14 mouse cellular contexts compared by ENCODE assay signal in genomic region chr19:23353161-23353560, GRCm38 (mm10).
DNase-seq lines count a peak whose midpoint lies in the region; ATAC-seq and TF ChIP-seq lines count a peak whose summit lies in the region.
"Had no signal": no experiment of that assay in that cellular context is flagged by ENCODE, and none has a peak within 500 bp of the region (broad histone marks: within the 10 kb centered on the region; RNA-seq: fewer than 3 reads in every experiment).

No protein-coding gene starts in this region.

- peaks cover 12% of the 10 kb centered on the region for H3K4me1 ChIP-seq in embryonic facial prominence, embryonic 13.5 days
- peaks cover 9% of the 10 kb centered on the region; the same call in 1 of the 2 replicates for H3K4me1 ChIP-seq in embryonic facial prominence, embryonic 10.5 days
- peaks cover 5% of the 10 kb centered on the region for H3K4me1 ChIP-seq in kidney, adult 2 months (ENCODE audit: control insufficient read depth, insufficient read depth, low read length)
- H3K4me1 ChIP-seq in liver, embryonic 11.5 days (replicated peaks; ENCODE audit: control insufficient read depth, insufficient read depth, low read length), result peaks cover 12% of the 10 kb centered on the region
- H3K4me1 ChIP-seq in hindbrain, embryonic 10.5 days (replicated peaks), result no peaks in the 10 kb centered on the region
- H3K4me1 ChIP-seq: hindbrain, embryonic 15.5 days; midbrain, embryonic 13.5 days had no signal

- no peak for DNase-seq in embryonic facial prominence, embryonic 10.5 days (ENCODE audit: low spot score)
- no peak for DNase-seq in kidney, adult 2 months
- DNase-seq in kidney, adult 18-20 months, result no peak
- DNase-seq in 416B (ENCODE audit: low read depth), result peak; percentile 99
- DNase-seq in liver, embryonic 11.5 days (ENCODE audit: low spot score), result no peak
- DNase-seq in urinary bladder, postnatal 4 days (ENCODE audit: low spot score in 2 of 2), result no peak
- no peak for DNase-seq in hindbrain, embryonic 10.5 days (ENCODE audit: low spot score)
- DNase-seq: cerebellum, adult 8-10 months; gastrocnemius, postnatal 10 days; left cerebral cortex, postnatal 4 days; thymus, adult 18-20 months had no signal

- H3K4me2 ChIP-seq in embryonic facial prominence, embryonic 13.5 days, result no peak overlapping the region
- peak overlapping the region; percentile 14; the same call in 1 of the 2 replicates for H3K4me2 ChIP-seq in liver, embryonic 11.5 days
- H3K4me2 ChIP-seq: hindbrain, embryonic 15.5 days; midbrain, embryonic 13.5 days had no signal

- TF ChIP-seq CTCF in kidney, adult 2 months (conservative IDR thresholded peaks at IDR 0.05; ENCODE audit: insufficient read depth, insufficient read length, low read depth, low read length), result no peak

- 78% methylated on average over 8 of the region's 8 CpGs for WGBS in embryonic facial prominence, embryonic 13.5 days
- WGBS in embryonic facial prominence, embryonic 10.5 days, result 80% methylated on average over 8 of the region's 8 CpGs
- 74% methylated on average over 8 of the region's 8 CpGs for WGBS in kidney, adult 2 months
- 17% methylated on average over 8 of the region's 8 CpGs for WGBS in liver, embryonic 11.5 days
- whole genome bisulfite sequencing in hindbrain, embryonic 10.5 days, result 86% methylated on average over 8 of the region's 8 CpGs

- H3K9me3 ChIP-seq in embryonic facial prominence, embryonic 13.5 days, result no peaks in the 10 kb centered on the region
- no peaks in the 10 kb centered on the region for H3K9me3 ChIP-seq in embryonic facial prominence, embryonic 10.5 days
- no peaks in the 10 kb centered on the region for H3K9me3 ChIP-seq in liver, embryonic 11.5 days (ENCODE audit: control insufficient read depth, low read length)
- H3K9me3 ChIP-seq in hindbrain, embryonic 10.5 days, result no peaks in the 10 kb centered on the region
- H3K9me3 ChIP-seq: hindbrain, embryonic 15.5 days; midbrain, embryonic 13.5 days had no signal

- H3K36me3 ChIP-seq in embryonic facial prominence, embryonic 13.5 days, result no peaks in the 10 kb centered on the region
- no peaks in the 10 kb centered on the region for H3K36me3 ChIP-seq in embryonic facial prominence, embryonic 10.5 days (replicated peaks)
- no peaks in the 10 kb centered on the region for H3K36me3 ChIP-seq in kidney, adult 2 months (ENCODE audit: control insufficient read depth, insufficient read depth, low read length)
- H3K36me3 ChIP-seq in liver, embryonic 11.5 days (ENCODE audit: control insufficient read depth, insufficient read depth, low read length), result no peaks in the 10 kb centered on the region
- no peaks in the 10 kb centered on the region for H3K36me3 ChIP-seq in hindbrain, embryonic 10.5 days
- H3K36me3 ChIP-seq: hindbrain, embryonic 15.5 days; midbrain, embryonic 13.5 days had no signal

- H3K27ac ChIP-seq in embryonic facial prominence, embryonic 13.5 days, result 0 out of 2 replicates have a peak overlapping the region, but pooled peaks have one; percentile 23
- H3K27ac ChIP-seq in embryonic facial prominence, embryonic 10.5 days (replicated peaks), result no peak overlapping the region
- H3K27ac ChIP-seq in kidney, adult 2 months (ENCODE audit: insufficient read depth, low read depth, low read length), result peak overlapping the region; percentile 43; the same call in 1 of the 2 replicates
- H3K27ac ChIP-seq in liver, embryonic 11.5 days (ENCODE audit: low read depth, low read length), result peak overlapping the region; percentile 13; the same call in 1 of the 2 replicates
- no peak overlapping the region for H3K27ac ChIP-seq in hindbrain, embryonic 10.5 days
- H3K27ac ChIP-seq: hindbrain, embryonic 15.5 days; midbrain, embryonic 13.5 days had no signal

- no peak overlapping the region for H3K9ac ChIP-seq in embryonic facial prominence, embryonic 13.5 days
- H3K9ac ChIP-seq in liver, embryonic 11.5 days (ENCODE audit: low read depth, low read length), result no peak overlapping the region
- H3K9ac ChIP-seq: hindbrain, embryonic 15.5 days; midbrain, embryonic 13.5 days had no signal

- ATAC-seq in embryonic facial prominence, embryonic 13.5 days (ENCODE audit: insufficient number of reproducible peaks, insufficient read depth, low FRiP score, low TSS enrichment, low read depth), result no peak
- 0 out of 2 replicates have a peak, but pooled peaks have one; percentile 29 for ATAC-seq in liver, embryonic 11.5 days (replicated peaks; ENCODE audit: low FRiP score)
- ATAC-seq: midbrain, embryonic 13.5 days had no signal

- no peak overlapping the region for H3K4me3 ChIP-seq in embryonic facial prominence, embryonic 13.5 days
- H3K4me3 ChIP-seq in embryonic facial prominence, embryonic 10.5 days, result no peak overlapping the region
- no peak overlapping the region for H3K4me3 ChIP-seq in kidney, adult 2 months (ENCODE audit: insufficient read depth, low read depth, low read length)
- H3K4me3 ChIP-seq in liver, embryonic 11.5 days (ENCODE audit: low read depth, low read length), result no peak overlapping the region
- H3K4me3 ChIP-seq in hindbrain, embryonic 10.5 days, result no peak overlapping the region
- H3K4me3 ChIP-seq: hindbrain, embryonic 15.5 days; midbrain, embryonic 13.5 days had no signal

- TF ChIP-seq POLR2A in kidney, adult 2 months (IDR thresholded peaks at IDR 0.05; ENCODE audit: low read depth, low read length), result no peak

- no peaks in the 10 kb centered on the region for H3K27me3 ChIP-seq in embryonic facial prominence, embryonic 13.5 days
- no peaks in the 10 kb centered on the region for H3K27me3 ChIP-seq in embryonic facial prominence, embryonic 10.5 days (replicated peaks; ENCODE audit: low read depth, poor library complexity, severe bottlenecking)
- no peaks in the 10 kb centered on the region for H3K27me3 ChIP-seq in kidney, adult 2 months (replicated peaks; ENCODE audit: control insufficient read depth, insufficient read depth, low read length)
- H3K27me3 ChIP-seq in liver, embryonic 11.5 days (replicated peaks; ENCODE audit: control insufficient read depth, insufficient read depth, low read length), result no peaks in the 10 kb centered on the region
- H3K27me3 ChIP-seq in hindbrain, embryonic 10.5 days (ENCODE audit: insufficient read depth, poor library complexity, severe bottlenecking), result no peaks in the 10 kb centered on the region
- H3K27me3 ChIP-seq: hindbrain, embryonic 15.5 days; midbrain, embryonic 13.5 days had no signal

Comparison
In these comparisons a context has a peak if more than half of its experiments do, and no peak if none do; other contexts are left out.
1. H3K27ac ChIP-seq: peak in embryonic facial prominence, embryonic 13.5 days (single experiment), kidney, adult 2 months (single experiment) and liver, embryonic 11.5 days (single experiment); none in embryonic facial prominence, embryonic 10.5 days (single experiment) and hindbrain, embryonic 10.5 days (single experiment).